Mouse (Mus musculus) layer of hippocampus, adult 9-10 months (tissue): ENCODE data around the gene Rpl23a.
A peak's percentile ranks its signal among the peaks of the same experiment; 100 is the strongest.

Source experiments
- DNase-seq: peaks from one replicate; pipeline ENCODE4 v3.0.0; 2022; ENCODE audit warnings: low spot score

The Rpl23a gene

GRCm38 (mm10) chr11:78183884-78184514 is 615 bp upstream of the Rpl23a start:
- DNase-seq: no peak

DNA sequence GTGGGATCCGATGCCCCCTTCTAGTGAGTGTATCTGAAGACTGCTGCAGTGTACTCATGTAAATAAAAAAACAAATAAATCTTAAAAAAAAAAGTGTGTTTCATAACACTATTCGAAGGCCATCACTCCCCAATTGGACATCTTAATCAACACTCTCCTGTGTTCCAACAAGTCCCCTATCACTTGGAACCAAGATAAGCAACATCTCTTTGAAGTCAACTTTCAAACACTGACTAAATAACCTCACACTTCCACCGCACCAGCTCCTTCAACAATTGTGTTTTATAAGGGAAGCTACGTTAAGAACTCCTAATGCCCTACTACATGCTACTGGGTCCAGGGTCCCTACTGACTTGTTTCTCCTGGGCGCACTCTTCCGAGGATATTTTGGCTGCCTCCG is 934 bp downstream of the Rpl23a start:
- DNase-seq: no peak

DNA sequence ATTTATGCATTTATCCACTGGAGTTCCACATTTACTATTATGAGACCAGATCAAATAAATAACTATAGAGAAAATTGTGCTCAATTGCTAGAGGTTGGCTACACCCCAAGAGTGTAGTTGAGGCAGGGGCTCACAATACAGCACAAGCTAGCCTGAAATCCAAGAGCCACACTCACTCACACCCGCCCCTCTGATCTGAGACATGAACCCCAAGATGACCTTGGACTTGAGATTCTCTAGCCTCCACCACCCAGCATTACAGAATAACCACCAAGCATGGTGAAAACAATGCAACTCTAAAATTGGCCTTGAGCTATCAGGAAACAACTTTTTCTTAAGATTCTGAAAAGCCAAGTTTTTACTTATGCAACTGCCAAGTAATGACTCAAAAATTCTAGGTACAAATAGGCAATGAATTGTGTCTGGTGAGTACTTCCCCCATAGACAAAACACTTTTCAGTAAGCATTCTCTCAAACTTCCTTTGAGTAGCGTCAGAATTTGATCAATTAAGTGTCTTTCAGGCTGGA is 1.5 kb downstream of the Rpl23a start:
- no peak for DNase-seq

GRCm38 (mm10) chr11:78180081-78180761 is 3.2 kb downstream of the Rpl23a start:
- no peak for DNase-seq

GRCm38 (mm10) chr11:78179438-78179999 is 3.9 kb downstream of the Rpl23a start:
- no peak for DNase-seq

GRCm38 (mm10) chr11:78178859-78179437 is 4.4 kb downstream of the Rpl23a start:
- no peak for DNase-seq

DNA sequence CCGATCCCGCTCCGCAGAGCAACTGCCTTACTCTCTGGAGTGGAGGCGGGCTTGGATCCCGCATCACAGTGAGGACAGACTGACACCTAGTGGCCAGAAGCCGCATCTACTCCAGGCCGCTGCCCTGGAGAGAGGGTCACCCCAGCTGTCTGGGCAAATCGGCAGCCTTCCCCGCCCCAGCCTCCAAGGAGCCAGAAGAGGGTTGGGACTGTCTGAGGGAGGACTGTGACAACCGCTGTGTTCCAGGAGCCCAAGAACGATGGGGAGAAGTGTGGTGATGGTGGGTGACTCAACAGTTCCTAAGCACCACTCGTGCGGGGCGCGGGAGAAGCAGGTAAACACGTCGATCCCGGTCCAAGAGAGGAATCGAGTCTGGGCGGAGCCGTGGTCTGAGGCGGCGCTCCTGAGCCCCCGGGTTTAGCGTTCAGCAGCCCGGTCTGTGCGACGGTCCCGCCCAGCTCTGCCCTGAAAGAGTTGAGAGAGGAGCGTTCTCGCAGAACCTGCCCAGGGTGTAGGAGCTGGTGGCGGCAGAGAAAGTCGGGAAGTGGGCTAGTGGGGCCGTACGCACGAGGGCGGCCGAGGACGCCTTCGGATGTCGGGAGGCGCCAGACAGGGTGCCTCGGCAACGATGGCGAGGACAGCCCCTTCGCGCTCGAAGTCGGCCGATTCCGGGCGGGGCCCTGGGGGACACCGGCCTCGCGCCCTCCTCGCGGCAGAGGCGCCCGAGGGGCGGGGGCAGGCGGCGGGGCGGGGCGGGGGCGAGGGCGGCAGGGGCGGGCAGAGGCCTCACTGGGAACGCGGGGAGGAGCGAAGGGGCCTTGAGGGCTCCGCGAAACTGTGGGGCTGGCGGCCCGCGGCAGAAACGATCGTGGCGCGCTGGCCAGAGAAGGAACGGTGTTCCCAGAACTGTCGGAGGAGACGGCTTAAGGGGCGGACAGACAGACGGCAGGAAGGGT is 5.2 kb downstream of the Rpl23a start:
- DNase-seq: peak; percentile 91

- DNase-seq: no peak
These were observed 5.9 kb downstream of the Rpl23a start for GRCm38 (mm10) chr11:78177437-78177836.

- no peak for DNase-seq
These were observed 6.5 kb downstream of the Rpl23a start for GRCm38 (mm10) chr11:78176905-78177331.

- DNase-seq: no peak
These were observed 7.0 kb downstream of the Rpl23a start, which contains the start of the genes Nek8 and Tlcd1 for GRCm38 (mm10) chr11:78176402-78176862. TSS of gene Nek8 (minus strand) at chr11:78176675. TSS of gene Tlcd1 (plus strand) at chr11:78176711.

DNA sequence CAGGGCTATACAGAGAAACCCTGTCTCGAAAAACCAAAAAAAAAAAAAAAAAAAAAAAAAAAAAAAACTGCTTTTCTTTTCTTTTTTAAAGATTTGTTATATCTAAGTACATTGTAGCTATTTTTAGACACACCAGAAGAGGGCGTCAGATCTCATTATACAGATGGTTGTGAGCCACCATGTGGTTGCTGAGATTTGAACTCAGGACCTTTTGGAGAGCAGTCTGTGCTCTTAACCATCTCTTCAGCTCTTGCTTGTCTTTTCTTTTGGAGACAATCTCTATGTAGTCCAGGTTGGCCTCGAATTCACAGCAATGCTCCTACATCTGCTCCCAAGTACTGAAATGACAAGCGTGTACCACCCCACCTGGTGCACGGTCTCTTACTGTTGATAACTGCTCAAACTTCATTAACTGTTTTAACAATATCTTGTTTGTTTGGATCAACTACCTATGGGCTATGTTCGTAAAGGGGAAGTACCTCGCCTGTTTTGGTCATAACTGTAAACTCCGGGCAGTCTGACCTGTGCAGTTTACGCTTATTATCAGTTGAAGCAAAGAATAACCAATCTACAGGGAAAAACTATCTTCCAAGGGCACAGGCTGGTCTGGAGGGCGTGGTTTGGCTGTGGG is 7.5 kb downstream of the Rpl23a start:
- DNase-seq: no peak

DNA sequence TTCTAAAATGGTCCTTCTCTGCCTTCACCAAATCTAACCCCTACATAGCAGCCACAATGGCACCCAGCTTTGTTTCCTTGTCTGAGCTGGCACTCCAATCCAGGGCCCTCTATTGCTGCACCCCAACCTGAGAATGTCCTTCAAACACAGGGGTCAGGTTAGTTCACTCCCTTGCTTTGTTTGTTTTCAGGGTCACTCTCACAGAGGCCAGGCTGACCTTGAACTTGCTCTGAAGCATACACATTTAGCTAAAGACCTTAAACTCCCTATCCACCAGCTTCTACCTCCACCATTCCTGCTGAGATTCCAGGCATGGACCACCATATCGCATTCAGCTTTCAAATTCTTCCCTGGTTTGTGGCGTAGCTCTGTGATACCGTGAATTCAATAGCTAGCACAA is 8.9 kb downstream of the Rpl23a start:
- DNase-seq: no peak

GRCm38 (mm10) chr11:78172748-78173383 is 10.5 kb downstream of the Rpl23a start:
- DNase-seq: no peak

GRCm38 (mm10) chr11:78172034-78172747 is 11.2 kb downstream of the Rpl23a start:
- no peak for DNase-seq

DNA sequence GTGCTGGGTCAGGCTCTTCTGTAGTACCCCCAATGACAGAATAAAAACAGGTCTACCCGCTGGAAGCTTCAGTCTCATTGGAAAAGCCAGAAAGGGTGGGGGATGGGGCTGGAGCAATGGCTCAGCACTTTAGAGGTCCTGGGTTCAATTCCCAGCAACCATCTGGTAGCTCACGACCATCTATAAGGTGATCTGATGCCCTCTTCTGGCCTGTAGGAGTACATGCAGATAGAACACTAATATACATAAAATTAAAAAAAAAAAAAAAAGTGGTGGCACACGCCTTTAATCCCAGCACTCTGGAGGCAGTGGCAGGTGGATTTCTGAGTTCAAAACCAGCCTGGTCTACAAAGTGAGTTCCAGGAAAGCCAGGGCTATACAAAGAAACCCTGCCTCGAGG is 12.1 kb downstream of the Rpl23a start:
- no peak for DNase-seq

DNA sequence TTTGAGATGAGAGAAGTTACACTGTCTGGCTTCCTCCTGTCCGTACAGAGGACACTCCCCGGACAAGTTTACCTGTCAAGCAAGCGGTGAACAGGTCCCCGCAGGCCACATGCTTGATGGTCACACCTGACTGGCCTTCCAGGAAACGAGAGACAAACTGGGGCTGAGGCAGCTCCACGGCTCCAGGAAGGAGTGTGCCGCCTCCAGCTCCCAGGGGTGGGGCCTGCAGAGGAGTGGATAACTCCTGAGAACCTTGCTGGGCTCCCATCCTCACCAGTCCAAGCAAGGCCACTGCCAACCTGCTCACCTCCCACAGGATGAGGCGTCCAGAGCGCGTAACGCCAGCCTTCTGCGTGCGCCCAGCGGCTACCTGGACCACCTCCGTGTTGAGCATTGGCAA is 13.1 kb downstream of the Rpl23a start:
- DNase-seq: no peak

DNA sequence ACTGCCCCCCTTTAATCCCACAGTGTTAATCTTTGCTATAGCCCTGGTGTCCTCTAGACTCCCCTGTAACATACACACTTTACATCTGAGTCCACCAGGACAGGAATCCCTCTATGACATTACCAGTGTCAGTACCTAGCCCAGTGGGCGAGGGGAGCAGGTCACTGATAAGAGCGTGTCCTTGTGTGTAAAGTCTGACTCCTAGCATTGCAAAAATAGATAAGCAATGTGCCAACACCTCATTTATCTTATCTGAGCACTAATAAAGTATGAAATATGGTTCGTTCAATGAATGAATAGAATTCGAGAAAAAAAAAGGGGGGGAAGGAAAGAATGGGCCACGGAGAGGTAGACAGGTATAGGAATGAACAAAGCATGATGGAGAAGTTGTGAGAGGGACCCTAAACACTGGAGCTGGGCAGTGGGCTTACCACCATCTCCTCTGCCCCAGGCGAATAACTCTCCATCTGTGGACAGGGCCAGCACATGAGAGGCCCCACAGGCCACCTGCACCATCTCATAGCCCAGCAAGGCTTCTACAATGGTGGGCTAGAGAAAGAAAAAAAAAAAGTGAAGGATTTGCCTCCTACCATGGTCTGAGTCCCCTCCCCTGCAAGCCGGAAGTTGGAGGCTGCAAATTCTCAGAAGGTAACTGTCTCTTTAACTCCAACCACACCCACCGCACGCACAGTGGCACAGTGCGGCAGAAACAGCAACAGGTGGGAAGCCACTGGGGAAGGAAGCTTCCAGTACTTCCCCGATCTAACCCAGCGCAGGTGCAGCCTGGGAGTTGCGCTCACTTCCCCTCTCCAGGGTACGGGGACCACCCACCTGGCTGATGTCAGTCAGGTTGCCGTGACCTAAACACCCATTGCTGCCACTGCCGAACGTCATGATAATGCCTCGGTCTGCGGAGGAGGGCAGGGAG is 14.6 kb downstream of the Rpl23a start:
- no peak for DNase-seq

DNA sequence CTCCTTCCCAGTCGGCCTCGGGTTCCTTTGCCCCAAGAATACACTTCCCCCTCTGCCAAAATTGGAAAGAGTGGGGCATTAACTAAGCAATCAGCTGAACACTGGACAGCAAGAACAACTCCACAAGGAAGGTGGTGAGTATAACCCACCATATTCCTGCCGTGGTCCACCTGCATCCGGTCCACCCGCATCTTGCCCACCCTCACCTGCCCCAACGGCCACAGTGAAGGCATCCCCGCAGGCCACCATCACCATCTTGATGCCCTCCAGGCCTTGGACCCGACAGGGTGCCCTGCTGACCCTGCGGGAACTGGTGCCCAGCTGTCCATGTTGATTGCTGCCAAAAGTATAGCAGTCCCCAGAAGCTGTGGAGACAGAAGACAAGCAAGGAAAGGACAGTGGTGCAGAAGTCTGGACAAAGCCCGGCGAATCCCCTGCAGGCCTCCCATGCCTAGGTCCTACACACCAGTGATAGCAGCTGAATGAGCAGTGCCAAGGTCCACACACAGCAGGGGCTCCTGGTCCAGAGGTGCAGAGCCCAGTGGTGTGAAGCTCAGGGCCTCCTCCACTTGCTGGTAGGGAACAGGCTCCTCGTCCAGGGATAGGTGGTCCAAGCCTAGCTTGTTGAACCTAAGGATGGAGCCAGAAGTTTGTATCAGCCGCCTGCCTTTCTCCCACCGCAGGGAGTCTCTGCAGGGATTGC is 16.0 kb downstream of the Rpl23a start:
- no peak for DNase-seq
